Mouse (Mus musculus) megakaryocyte, adult 5-6 weeks (primary cell): Measurements from ENCODE around the gene Klk5. TPM values are rescaled to one million over a fixed set of nuclear protein-coding genes. Genes with fewer than 3 reads are reported as not detected.
A peak's percentile ranks its signal among the peaks of the same experiment; 100 is the strongest.

ENCODE experiments used
- ATAC-seq: 2 replicates; pipeline ENCODE4 v1.8.0; 2016; ENCODE audit warnings: mild to moderate bottlenecking, inconsistent platforms; ENCODE audit not compliant: poor library complexity, severe bottlenecking
- total RNA-seq, 2 experiments: library from RNA; stranded (forward) in 1 of 2; stranded (reverse) in 1 of 2; fragments of 153-499, 151-499 nt in 1 of 2; fragments of 221-1000, 200-1000 nt in 1 of 2; gene quantifications; 2 replicates each; pipeline versions ENCODE4 v1.2.3 to v1.2.4; 2015 to 2017

Klk5 gene
- total RNA-seq (2015): not detected in 2 replicates
- total RNA-seq (2017): not detected in 2 replicates

DNA sequence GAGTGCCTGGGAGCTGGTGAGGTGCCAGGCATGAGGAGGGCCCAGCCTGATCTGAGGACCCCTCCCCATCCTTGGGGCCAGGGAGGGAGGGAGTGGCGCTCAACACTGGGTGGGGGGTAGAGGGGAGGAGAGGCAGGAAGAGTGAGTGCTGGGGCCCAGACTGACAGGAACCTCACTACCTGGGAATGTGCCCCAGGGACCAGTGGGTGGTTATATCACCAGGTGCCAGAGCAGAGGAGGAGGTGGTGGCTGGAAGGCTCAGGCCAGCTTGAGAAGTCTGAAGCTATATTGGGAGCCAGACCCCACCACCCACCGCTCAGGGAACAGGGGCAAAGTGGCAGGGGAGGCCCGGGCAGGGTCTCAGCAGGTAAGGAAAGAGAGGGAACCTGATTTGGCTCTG, at the start of gene Klk5:
Gene Klk5, plus strand, starts transcription at position 271 of the 400 bp plus-strand sequence.
- ATAC-seq: no peak

GRCm38 (mm10) chr7:43796355-43796754, 45.4 kb upstream of the Klk5 start:
- ATAC-seq: no peak

DNA sequence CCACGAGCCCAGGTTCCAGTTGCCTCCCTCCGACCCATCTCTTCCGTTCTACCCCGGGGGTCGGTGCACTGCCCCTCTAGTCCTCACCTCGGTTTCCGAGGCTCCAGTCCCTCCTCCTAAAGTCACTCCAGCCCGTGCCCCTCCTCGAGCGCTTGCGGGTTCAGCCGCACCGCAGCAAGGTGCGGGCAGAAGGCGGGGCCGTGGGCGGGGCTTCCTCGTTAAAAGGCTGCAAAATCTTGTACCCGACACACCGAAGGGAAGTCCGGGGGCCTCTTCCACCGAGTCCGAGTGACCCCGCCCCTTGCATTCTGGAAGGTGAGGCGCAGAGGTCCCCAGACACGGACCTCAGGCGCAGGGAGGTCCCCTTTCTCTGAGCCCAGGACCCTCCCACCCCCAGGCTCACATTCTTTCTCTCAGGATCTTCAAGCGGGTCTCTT, 44.4 kb upstream of the Klk5 start, which contains the start of gene Klk8:
Gene Klk8, plus strand, starts transcription at position 245 of the 437 bp plus-strand sequence.
- ATAC-seq: peak; percentile 47; the same call in 1 of the 2 replicates

GRCm38 (mm10) chr7:43797844-43798462, 43.8 kb upstream of the Klk5 start:
- peak; percentile 70 for ATAC-seq

GRCm38 (mm10) chr7:43799876-43800275, 41.9 kb upstream of the Klk5 start:
- ATAC-seq: no peak

GRCm38 (mm10) chr7:43810994-43811393, 30.8 kb upstream of the Klk5 start, which contains the start of gene Klk7:
Gene Klk7 (plus strand): TSS chr7:43811294.
- ATAC-seq: no peak

GRCm38 (mm10) chr7:43815211-43815610, 26.6 kb upstream of the Klk5 start:
- no peak for ATAC-seq

DNA sequence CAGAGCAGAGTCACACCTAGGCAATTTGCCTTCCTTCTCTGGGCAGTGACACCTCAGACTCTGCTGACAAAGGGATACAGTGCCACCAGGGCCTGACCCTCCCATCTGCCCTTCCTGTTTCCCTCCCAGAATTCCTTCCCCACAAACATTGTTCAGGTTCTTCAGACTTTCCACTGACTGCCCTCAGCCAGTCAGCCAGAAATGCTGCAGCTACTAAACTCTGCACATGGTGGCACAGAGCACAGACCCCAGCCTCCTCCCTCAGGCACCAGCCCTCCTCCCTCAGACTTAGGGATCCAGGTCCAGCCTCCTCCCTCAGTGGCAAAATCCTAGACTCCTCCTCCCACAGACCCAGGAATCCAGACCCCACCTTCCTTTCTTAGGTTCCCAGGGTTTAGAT, 25.0 kb upstream of the Klk5 start:
- ATAC-seq: no peak

- no peak for ATAC-seq
Measured at GRCm38 (mm10) chr7:43821581-43821980, 20.2 kb upstream of the Klk5 start.

DNA sequence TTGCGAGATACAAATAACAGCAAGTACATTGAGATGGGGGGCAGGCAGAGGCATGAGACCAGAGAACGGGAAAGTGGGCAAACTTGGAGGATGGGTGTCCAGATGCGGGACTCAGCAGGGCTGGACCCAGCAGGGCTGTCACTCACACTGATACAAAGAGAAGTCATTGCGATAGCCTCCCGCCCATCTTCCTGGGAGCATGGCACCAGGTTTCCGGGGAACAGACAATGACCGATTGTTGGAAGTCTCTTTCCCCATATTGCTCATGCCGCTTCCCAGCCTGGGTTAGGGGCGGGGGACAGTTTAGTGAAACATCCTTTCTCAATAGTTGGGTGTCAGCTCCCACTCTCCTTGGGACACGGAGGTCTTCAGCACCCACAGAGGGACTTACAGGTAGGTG, 17.6 kb upstream of the Klk5 start, which contains the start of gene Klk6:
Gene Klk6, plus strand, starts transcription at position 301 of the 400 bp plus-strand sequence.
- no peak for ATAC-seq

DNA sequence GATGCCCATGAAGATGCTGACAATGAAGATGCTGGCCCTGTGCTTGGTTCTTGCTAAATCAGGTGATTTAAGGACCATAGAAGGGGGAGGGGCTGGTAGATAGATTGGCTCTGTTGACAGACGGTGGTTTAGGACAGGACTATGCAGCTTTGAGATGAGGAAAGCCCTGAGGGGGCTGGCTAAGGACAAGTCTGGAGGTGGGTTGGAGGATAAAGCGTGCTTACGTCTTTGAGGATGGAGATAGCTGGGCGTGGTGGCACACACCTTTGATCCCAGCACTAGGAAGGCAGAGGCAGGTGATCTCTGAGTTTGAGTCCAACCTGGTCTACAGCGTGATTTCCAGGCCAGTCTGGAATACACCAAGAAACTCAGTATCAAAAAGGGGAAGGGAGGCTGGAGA, 15.7 kb upstream of the Klk5 start:
- ATAC-seq: no peak

DNA sequence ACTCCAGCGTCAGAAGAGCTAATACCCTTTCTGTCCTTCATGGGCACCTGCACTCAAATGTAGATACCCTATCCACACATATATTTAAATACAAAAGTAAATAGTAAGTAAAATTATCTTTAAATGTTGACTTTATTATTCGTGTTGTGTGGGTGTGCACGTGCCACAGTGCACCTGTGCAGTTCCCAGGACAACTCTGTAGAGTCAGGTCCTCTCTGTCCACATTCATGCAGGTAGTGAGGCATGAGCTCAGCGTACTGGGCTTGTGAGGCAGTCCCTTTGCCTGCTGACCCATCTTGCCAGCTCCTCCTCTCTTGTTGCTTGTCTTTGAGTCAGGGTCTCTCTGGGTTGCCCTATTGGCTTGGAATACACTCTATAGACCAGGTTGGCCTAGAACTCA, 14.1 kb upstream of the Klk5 start:
- ATAC-seq: no peak

DNA sequence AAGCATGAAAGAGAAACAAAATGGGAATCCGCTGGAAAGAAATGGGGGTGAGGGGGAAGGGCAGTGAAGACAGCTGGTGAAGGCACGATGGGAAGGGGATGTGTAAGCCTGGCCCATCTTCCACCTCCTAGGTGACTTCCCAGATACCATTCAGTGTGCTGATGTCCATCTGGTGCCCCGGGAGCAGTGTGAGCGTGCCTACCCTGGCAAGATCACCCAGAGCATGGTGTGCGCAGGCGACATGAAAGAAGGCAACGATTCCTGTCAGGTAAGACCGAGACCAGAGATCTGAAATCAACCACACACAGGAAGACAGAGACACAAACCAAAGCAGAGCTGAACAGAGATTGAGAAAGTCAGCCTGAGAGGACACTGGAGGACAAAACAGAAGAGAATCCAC, 12.8 kb upstream of the Klk5 start:
- no peak for ATAC-seq

DNA sequence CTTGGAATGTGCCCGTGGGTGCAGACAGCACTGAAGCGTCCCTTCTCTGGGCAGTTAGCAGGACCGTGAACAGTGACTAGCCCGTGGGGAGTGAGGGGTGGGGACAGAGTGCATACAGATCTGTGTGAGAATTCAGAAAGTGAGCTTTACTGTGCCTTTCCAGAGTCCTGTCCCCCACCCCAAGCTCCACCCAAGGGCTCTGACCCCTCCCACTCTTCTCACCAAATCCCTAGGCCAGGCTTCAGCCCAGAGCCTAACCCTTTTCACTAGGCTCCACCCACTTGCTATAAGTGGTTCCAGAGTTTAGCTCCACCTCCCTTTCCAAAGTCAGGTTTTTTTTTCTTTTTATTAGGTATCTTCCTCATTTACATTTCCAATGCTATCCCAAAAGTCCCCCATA, 2.0 kb downstream of the Klk5 start:
- no peak for ATAC-seq

GRCm38 (mm10) chr7:43851616-43852015, 9.8 kb downstream of the Klk5 start:
- no peak for ATAC-seq

DNA sequence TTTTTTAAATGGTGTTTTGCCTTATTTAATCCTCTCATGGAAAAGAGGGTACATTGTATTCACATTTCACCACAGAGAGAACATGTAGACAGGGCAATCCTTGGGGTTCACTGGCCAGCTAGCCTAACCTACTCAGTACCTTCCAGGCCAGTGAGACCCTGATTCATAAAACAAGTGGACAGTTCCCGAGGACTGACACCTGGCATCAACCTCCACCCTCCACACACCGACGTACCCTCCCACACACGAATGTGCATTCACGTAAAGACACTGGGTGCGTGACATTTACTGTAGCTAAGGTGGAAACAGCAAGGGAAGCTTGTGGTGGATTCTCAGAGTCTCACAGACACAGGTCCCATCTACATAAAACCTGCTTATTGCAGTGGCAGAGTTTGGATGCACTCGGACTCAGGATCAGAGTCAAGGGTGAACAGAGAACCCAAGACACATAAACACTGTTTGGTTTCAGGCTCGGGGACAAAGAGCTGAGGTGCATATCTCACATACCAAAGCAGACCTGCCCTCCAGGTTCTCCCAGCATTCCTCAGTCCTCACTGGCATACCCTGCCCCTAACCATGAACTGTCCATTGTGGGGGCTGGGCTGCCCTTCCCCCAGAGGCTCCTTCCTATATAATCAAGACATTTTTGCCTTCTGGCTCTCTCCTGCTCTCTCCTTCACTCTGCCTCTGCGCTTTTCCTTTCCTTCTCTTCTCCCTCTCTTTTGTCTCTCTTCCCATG, 13.0 kb downstream of the Klk5 start:
- no peak for ATAC-seq

GRCm38 (mm10) chr7:43855709-43856108, 13.9 kb downstream of the Klk5 start:
- no peak for ATAC-seq

DNA sequence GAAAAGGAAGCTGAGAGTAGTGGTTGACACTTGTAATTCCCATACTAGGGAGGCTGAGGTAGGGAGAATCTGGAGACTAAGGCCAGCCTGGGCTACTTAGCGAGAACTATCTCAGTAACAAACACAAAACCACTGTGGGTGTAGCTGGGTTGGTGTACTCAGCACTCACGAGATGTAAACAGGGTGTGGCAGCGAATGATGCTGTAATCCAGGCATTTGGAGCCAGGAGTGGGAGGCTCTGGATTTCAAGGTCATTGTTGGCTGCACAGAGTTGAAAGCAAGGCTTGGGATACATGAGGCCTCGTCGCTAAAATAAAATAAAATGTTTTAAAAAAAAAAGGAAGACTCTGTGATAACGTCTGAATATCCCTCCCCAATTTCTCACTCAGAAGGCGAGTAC, 14.5 kb downstream of the Klk5 start:
- no peak for ATAC-seq

DNA sequence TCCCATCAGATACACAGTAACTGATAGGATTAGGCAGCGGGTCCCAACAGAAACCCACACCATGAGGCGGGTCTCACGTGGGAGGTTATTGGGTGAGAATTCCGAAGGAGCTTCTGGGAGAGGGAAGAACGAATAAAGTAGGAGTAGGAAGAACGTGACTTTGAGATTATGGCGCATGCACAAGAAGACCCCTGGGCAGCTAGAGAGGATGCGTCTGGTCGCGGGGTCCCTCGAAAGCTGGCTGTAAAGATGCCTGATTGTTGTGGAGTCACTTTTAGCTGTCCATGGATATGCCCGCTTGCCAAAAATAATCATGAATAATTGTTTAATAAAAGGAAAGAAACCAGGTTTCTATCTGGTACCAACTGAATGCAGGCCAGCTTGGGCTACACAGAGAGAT, 15.7 kb downstream of the Klk5 start:
- no peak for ATAC-seq

GRCm38 (mm10) chr7:43860411-43860810, 18.6 kb downstream of the Klk5 start:
- ATAC-seq: no peak

- peak; percentile 47; the same call in 1 of the 2 replicates for ATAC-seq
Measured at GRCm38 (mm10) chr7:43873237-43873636, 31.5 kb downstream of the Klk5 start.

- no peak for ATAC-seq
Measured at GRCm38 (mm10) chr7:43873674-43874073, 31.9 kb downstream of the Klk5 start.
